In the genomic region with DNA sequence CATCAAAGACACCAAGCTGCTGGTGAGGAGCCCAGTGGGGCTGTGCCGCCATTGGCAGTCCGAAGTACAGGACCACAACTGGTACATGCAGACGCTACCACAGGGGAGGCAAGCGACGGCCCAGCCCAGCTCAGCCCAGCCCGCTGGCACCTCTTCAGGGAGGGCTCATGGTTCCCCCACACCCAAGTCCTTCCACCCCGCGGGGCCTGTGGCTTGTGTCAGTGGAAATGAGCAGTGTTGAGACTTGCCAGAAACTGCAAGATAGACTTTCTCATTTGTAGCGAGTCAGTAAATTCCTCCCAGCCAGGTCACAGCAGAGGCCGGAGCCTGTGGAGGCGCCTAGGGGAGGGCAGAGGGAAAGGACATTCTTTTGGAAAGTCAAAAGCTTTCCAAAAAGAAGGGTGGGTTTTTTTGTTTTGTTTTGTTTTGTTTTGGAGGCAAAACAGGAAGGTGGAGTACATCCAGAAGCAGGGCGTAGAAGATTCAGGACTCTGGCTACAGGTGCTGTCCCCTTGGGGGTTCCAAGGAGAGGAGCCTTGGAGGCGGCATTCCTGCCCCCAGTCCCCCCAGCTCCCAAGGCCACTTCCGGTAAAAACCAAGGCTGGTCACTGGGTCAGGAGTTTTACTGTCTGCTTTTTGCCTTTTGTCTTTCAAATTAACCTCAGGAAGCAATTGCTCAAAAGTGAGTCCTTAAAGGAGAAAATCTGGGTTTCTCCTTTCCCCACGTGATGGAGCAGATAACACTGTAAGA, we compare ENCODE assay signal across 10 mouse cellular contexts. TPM values are rescaled to one million over a fixed set of nuclear protein-coding genes. Genes with fewer than 3 reads are reported as not detected.
DNase-seq lines count a peak whose midpoint lies in the region; ATAC-seq and TF ChIP-seq lines count a peak whose summit lies in the region.
"Had no signal": no experiment of that assay in that cellular context is flagged by ENCODE, and none has a peak within 500 bp of the region (broad histone marks: within the 10 kb centered on the region; RNA-seq: fewer than 3 reads in every experiment).

No protein-coding gene starts in this region.

- ATAC-seq in intestine, embryonic 16.5 days, result 0 out of 2 replicates have a peak, but pooled peaks have one; percentile 26
- ATAC-seq in intestine, embryonic 15.5 days, result no peak
- ATAC-seq in heart, embryonic 14.5 days (ENCODE audit: insufficient number of reproducible peaks, insufficient read depth, low FRiP score, low read depth), result no peak
- ATAC-seq in liver, postnatal 0 days, result no peak
- no peak for ATAC-seq in forebrain, embryonic 15.5 days (replicated peaks)
- ATAC-seq in CD4-positive, CD25-positive, alpha-beta regulatory T cell, adult 4 months, result no peak

- TF ChIP-seq EP300 in liver, postnatal 0 days (IDR thresholded peaks at IDR 0.05; ENCODE audit: low read depth), result no peak

- DNase-seq in NIH3T3 (ENCODE audit: low read depth), result peak; percentile 62
- DNase-seq in liver, postnatal 0 days, result no peak
- DNase-seq in retina, embryonic 14.5 days (ENCODE audit: low spot score), result no peak
- DNase-seq: cerebellum, adult 11-12 months had no signal

- H3K9me3 ChIP-seq in intestine, embryonic 16.5 days (ENCODE audit: control insufficient read depth, low read length), result no peaks in the 10 kb centered on the region
- H3K9me3 ChIP-seq in intestine, embryonic 15.5 days, result no peaks in the 10 kb centered on the region
- H3K9me3 ChIP-seq in heart, embryonic 14.5 days (ENCODE audit: control insufficient read depth, low read length), result no peaks in the 10 kb centered on the region
- H3K9me3 ChIP-seq in liver, postnatal 0 days (ENCODE audit: low read length), result no peaks in the 10 kb centered on the region
- no peaks in the 10 kb centered on the region for H3K9me3 ChIP-seq in forebrain, embryonic 15.5 days
- H3K9me3 ChIP-seq: G1E had no signal

- H3K4me3 ChIP-seq in intestine, embryonic 16.5 days (ENCODE audit: low read length), result no peak overlapping the region
- no peak overlapping the region for H3K4me3 ChIP-seq in intestine, embryonic 15.5 days (replicated peaks)
- H3K4me3 ChIP-seq in heart, embryonic 14.5 days (ENCODE audit: control insufficient read depth in 1 of 2, insufficient read depth in 1 of 2, low read depth in 1 of 2, low read length in 2 of 2), result no peak overlapping the region
- no peak overlapping the region for H3K4me3 ChIP-seq in liver, postnatal 0 days (ENCODE audit: low read depth, low read length)
- H3K4me3 ChIP-seq in forebrain, embryonic 15.5 days, result no peak overlapping the region

- no peak overlapping the region for H3K9ac ChIP-seq in intestine, embryonic 16.5 days (ENCODE audit: low read depth, low read length)
- H3K9ac ChIP-seq in intestine, embryonic 15.5 days, result no peak overlapping the region
- H3K9ac ChIP-seq in heart, embryonic 14.5 days (ENCODE audit: low read length), result no peak overlapping the region
- H3K9ac ChIP-seq in liver, postnatal 0 days (replicated peaks), result no peak overlapping the region
- no peak overlapping the region for H3K9ac ChIP-seq in forebrain, embryonic 15.5 days (replicated peaks)

- H3K36me3 ChIP-seq in intestine, embryonic 16.5 days (ENCODE audit: control insufficient read depth, insufficient read depth, low read length), result peaks cover 5% of the 10 kb centered on the region; the same call in 1 of the 2 replicates
- H3K36me3 ChIP-seq in intestine, embryonic 15.5 days, result peaks cover 23% of the 10 kb centered on the region
- H3K36me3 ChIP-seq in heart, embryonic 14.5 days (ENCODE audit: control insufficient read depth, insufficient read depth, low read length), result peaks cover 93% of the 10 kb centered on the region
- H3K36me3 ChIP-seq in liver, postnatal 0 days (replicated peaks; ENCODE audit: insufficient read depth, low read length), result no peaks in the 10 kb centered on the region
- H3K36me3 ChIP-seq in forebrain, embryonic 15.5 days, result peaks cover 25% of the 10 kb centered on the region
- H3K36me3 ChIP-seq: G1E had no signal

- H3K27ac ChIP-seq in intestine, embryonic 16.5 days (ENCODE audit: low read length), result no peak overlapping the region
- no peak overlapping the region for H3K27ac ChIP-seq in intestine, embryonic 15.5 days
- H3K27ac ChIP-seq in heart, embryonic 14.5 days (replicated peaks in 1 of 2; ENCODE audit: control insufficient read depth in 1 of 2, insufficient read depth in 1 of 2, low read depth in 2 of 2, low read length in 2 of 2), result peak overlapping the region; percentile 11 to 55; a peak in 3 of 4 replicates
- 0 out of 2 replicates have a peak overlapping the region, but pooled peaks have one; percentile 29 for H3K27ac ChIP-seq in liver, postnatal 0 days (ENCODE audit: low read depth)
- H3K27ac ChIP-seq in forebrain, embryonic 15.5 days (replicated peaks), result no peak overlapping the region

- 65% methylated on average over 15 of the region's 15 CpGs for WGBS in intestine, embryonic 16.5 days
- WGBS in intestine, embryonic 15.5 days, result 59% methylated on average over 15 of the region's 15 CpGs
- WGBS in heart, embryonic 14.5 days, result 54% methylated on average over 15 of the region's 15 CpGs
- 74% methylated on average over 15 of the region's 15 CpGs for WGBS in liver, postnatal 0 days (ENCODE audit: insufficient replicate concordance)
- 73% methylated on average over 15 of the region's 15 CpGs for WGBS in forebrain, embryonic 15.5 days

- H3K4me2 ChIP-seq in intestine, embryonic 16.5 days (ENCODE audit: low read depth, low read length), result no peak overlapping the region
- H3K4me2 ChIP-seq in intestine, embryonic 15.5 days (replicated peaks), result no peak overlapping the region
- no peak overlapping the region for H3K4me2 ChIP-seq in heart, embryonic 14.5 days (ENCODE audit: low read length)
- H3K4me2 ChIP-seq in liver, postnatal 0 days (ENCODE audit: low read depth, low read length), result no peak overlapping the region
- no peak overlapping the region for H3K4me2 ChIP-seq in forebrain, embryonic 15.5 days (replicated peaks)

- H3K4me1 ChIP-seq in intestine, embryonic 16.5 days (ENCODE audit: control insufficient read depth, insufficient read depth, low read length), result 0 out of 2 replicates have a peak, but pooled peaks cover 3% of the 10 kb centered on the region
- H3K4me1 ChIP-seq in intestine, embryonic 15.5 days (replicated peaks), result 0 out of 2 replicates have a peak, but pooled peaks cover 3% of the 10 kb centered on the region
- H3K4me1 ChIP-seq in heart, embryonic 14.5 days (ENCODE audit: control insufficient read depth in 2 of 2, insufficient read depth in 2 of 2, low read length in 2 of 2), result peaks cover 36 to 41% of the 10 kb centered on the region in 2 experiments
- H3K4me1 ChIP-seq in liver, postnatal 0 days (ENCODE audit: insufficient read depth), result no peaks in the 10 kb centered on the region
- peaks cover 11% of the 10 kb centered on the region for H3K4me1 ChIP-seq in forebrain, embryonic 15.5 days

- H3K27me3 ChIP-seq in intestine, embryonic 16.5 days (replicated peaks; ENCODE audit: control insufficient read depth, insufficient read depth, low read length), result no peaks in the 10 kb centered on the region
- no peaks in the 10 kb centered on the region for H3K27me3 ChIP-seq in intestine, embryonic 15.5 days (replicated peaks)
- no peaks in the 10 kb centered on the region for H3K27me3 ChIP-seq in heart, embryonic 14.5 days (ENCODE audit: control insufficient read depth, insufficient read depth, low read length)
- no peaks in the 10 kb centered on the region for H3K27me3 ChIP-seq in liver, postnatal 0 days (ENCODE audit: insufficient read depth, low read length)
- no peaks in the 10 kb centered on the region for H3K27me3 ChIP-seq in forebrain, embryonic 15.5 days

- no peak for TF ChIP-seq CTCF in liver, postnatal 0 days (IDR thresholded peaks at IDR 0.05; ENCODE audit: low read depth)

RNA-seq across cellular contexts. Expression of a gene that starts 55.3 kb away (rescaled TPM):
- 12.6 and 13.3 TPM in 2 replicates for polyA plus RNA-seq in intestine, embryonic 16.5 days (2015; fragmentation: Nextera tagmentation; extraction: Ambion mirVana)
- 15.4 and 18.4 TPM in 2 replicates for polyA plus RNA-seq in intestine, embryonic 15.5 days (2015; fragmentation: Nextera tagmentation; extraction: Ambion mirVana)
- polyA plus RNA-seq in heart, embryonic 14.5 days (2014; fragmentation: Nextera tagmentation; extraction: Ambion mirVana), result 24.8 and 27.3 TPM in 2 replicates
- polyA plus RNA-seq in liver, postnatal 0 days (2015; fragmentation: Nextera tagmentation; extraction: Ambion mirVana), result 1.1 and 1.2 TPM in 2 replicates
- polyA plus RNA-seq in forebrain, embryonic 15.5 days (2015; fragmentation: Nextera tagmentation; extraction: Ambion mirVana), result 52.5 and 55.7 TPM in 2 replicates
- polyA plus RNA-seq in CD4-positive, CD25-positive, alpha-beta regulatory T cell, adult 4 months (2017; shearing (Covaris generic)), result 10 to 100 TPM; 13.7 to 17.3 TPM
- polyA plus RNA-seq: G1E had no signal

Comparison
In these comparisons a context has a peak if more than half of its experiments do, and no peak if none do; other contexts are left out.
1. H3K27ac ChIP-seq: peak in heart, embryonic 14.5 days (2 of 2) and liver, postnatal 0 days (single experiment); none in intestine, embryonic 16.5 days (single experiment), intestine, embryonic 15.5 days (single experiment) and forebrain, embryonic 15.5 days (single experiment).